Mouse (Mus musculus): Measurements from ENCODE around the gene Zdhhc3.

GRCm38 (mm10) chr9:123087558-123087957 lies 25.4 kb downstream of the Zdhhc3 start:
- TF ChIP-seq CTCF (conservative IDR thresholded peaks at IDR 0.05; ENCODE audit: insufficient read depth, insufficient read length, low read depth, low read length): no peak
- TF ChIP-seq POLR2A (IDR thresholded peaks at IDR 0.05; ENCODE audit: low read depth, low read length): no peak

Measured in kidney, adult 2 months (tissue).